Mouse (Mus musculus): ENCODE measurements around the gene Fam170b. TPM values are rescaled to one million over a fixed set of nuclear protein-coding genes. Genes with fewer than 3 reads are reported as not detected.

Fam170b gene
- total RNA-seq, 2 experiments from 2014 or later, result not detected

GRCm38 (mm10) chr14:32827165-32827564 is 6.6 kb upstream of the Fam170b start:
- peak; percentile 50 to 68 for DNase-seq
- intact Hi-C loops (cut with DNase I), result no loop called here

- DNase-seq, result peak; percentile 47 to 67
- intact Hi-C loops (cut with DNase I), result no loop called here
Measured at GRCm38 (mm10) chr14:32827994-32828650, 5.6 kb upstream of the Fam170b start.

- intact Hi-C loops (cut with DNase I), result loop anchor here (5.0 kb wide), 1 partner anchor 122 kb away; no protein-coding TSS in a partner anchor
- no peak for DNase-seq
Measured at GRCm38 (mm10) chr14:32835181-32835580, 1.4 kb downstream of the Fam170b start.

GRCm38 (mm10) chr14:32835596-32835995 is 1.8 kb downstream of the Fam170b start:
- intact Hi-C loops (cut with DNase I), result loop anchor here (5.0 kb wide), 1 partner anchor 122 kb away; no protein-coding TSS in a partner anchor
- no peak for DNase-seq

- DNase-seq, result no peak
- intact Hi-C loops (cut with DNase I), result loop anchor here (5.0 kb wide), 1 partner anchor 121 kb away; no protein-coding TSS in a partner anchor
Measured at GRCm38 (mm10) chr14:32836191-32836590, 2.4 kb downstream of the Fam170b start.

GRCm38 (mm10) chr14:32842052-32842451 is 8.3 kb downstream of the Fam170b start:
- intact Hi-C loops (cut with DNase I), result no loop called here
- no peak for DNase-seq

- intact Hi-C loops (cut with DNase I), result no loop called here
Measured at GRCm38 (mm10) chr14:32854059-32854458, 20.3 kb downstream of the Fam170b start.

GRCm38 (mm10) chr14:32856246-32856645 is 22.5 kb downstream of the Fam170b start:
- no peak for DNase-seq
- intact Hi-C loops (cut with DNase I), result loop anchor here (5.0 kb wide), 1 partner anchor 106 kb away; no protein-coding TSS in a partner anchor

More at GRCm38 (mm10) chr14:32854059-32854458, 20.3 kb downstream of the Fam170b start:
- DNase-seq, result no peak

- intact Hi-C loops (cut with DNase I), result loop anchor here (5.0 kb wide), 1 partner anchor 105 kb away; no protein-coding TSS in a partner anchor
- peak; percentile 70 to 82 for DNase-seq
Measured at GRCm38 (mm10) chr14:32856681-32857328, 23.0 kb downstream of the Fam170b start, which contains the start of gene Vstm4. Gene Vstm4, plus strand, starts transcription at chr14:32856756.

GRCm38 (mm10) chr14:32858361-32858760 is 24.6 kb downstream of the Fam170b start:
- intact Hi-C loops (cut with DNase I), result loop anchor here (5.0 kb wide), 1 partner anchor 104 kb away; no protein-coding TSS in a partner anchor
- no peak for DNase-seq

- no peak for DNase-seq
- intact Hi-C loops (cut with DNase I), result loop anchor here (5.0 kb wide), 1 partner anchor 103 kb away; no protein-coding TSS in a partner anchor
Measured at GRCm38 (mm10) chr14:32858941-32859510, 25.3 kb downstream of the Fam170b start.

GRCm38 (mm10) chr14:32859831-32860569 is 26.2 kb downstream of the Fam170b start:
- no peak for DNase-seq
- intact Hi-C loops (cut with DNase I), result loop anchor here (5.0 kb wide), 1 partner anchor 102 kb away; no protein-coding TSS in a partner anchor

- DNase-seq, result peak in 1 of 2 experiments; percentile 9
- intact Hi-C loops (cut with DNase I), result no loop called here
Measured at GRCm38 (mm10) chr14:32861149-32861581, 27.4 kb downstream of the Fam170b start.

- intact Hi-C loops (cut with DNase I), result no loop called here
Measured at GRCm38 (mm10) chr14:32861656-32862055, 27.9 kb downstream of the Fam170b start.

GRCm38 (mm10) chr14:32865331-32865730 is 31.6 kb downstream of the Fam170b start:
- intact Hi-C loops (cut with DNase I), result no loop called here
- DNase-seq, result no peak

More at GRCm38 (mm10) chr14:32861656-32862055, 27.9 kb downstream of the Fam170b start:
- no peak for DNase-seq

- DNase-seq, result no peak
Measured at GRCm38 (mm10) chr14:32871963-32872362, 38.2 kb downstream of the Fam170b start.

GRCm38 (mm10) chr14:32877549-32877948 is 43.8 kb downstream of the Fam170b start:
- intact Hi-C loops (cut with DNase I), result no loop called here
- DNase-seq, result no peak

More at GRCm38 (mm10) chr14:32871963-32872362, 38.2 kb downstream of the Fam170b start:
- intact Hi-C loops (cut with DNase I), result no loop called here

GRCm38 (mm10) chr14:32880332-32880731 is 46.6 kb downstream of the Fam170b start:
- DNase-seq, result no peak
- intact Hi-C loops (cut with DNase I), result no loop called here

- no peak for DNase-seq
- intact Hi-C loops (cut with DNase I), result no loop called here
Measured at GRCm38 (mm10) chr14:32881693-32882092, 47.9 kb downstream of the Fam170b start.

Data from gastrocnemius, postnatal 36 days (tissue).